Mouse (Mus musculus) kidney, postnatal 4 days (tissue): Measurements from ENCODE around the gene Ubiad1.

ENCODE experiments used
- DNase-seq, 2 experiments: peaks; one replicate each; pipeline ENCODE4 v3.0.0; 2021; ENCODE audit warnings: mixed read lengths in 2 of 2

The Ubiad1 gene

DNA sequence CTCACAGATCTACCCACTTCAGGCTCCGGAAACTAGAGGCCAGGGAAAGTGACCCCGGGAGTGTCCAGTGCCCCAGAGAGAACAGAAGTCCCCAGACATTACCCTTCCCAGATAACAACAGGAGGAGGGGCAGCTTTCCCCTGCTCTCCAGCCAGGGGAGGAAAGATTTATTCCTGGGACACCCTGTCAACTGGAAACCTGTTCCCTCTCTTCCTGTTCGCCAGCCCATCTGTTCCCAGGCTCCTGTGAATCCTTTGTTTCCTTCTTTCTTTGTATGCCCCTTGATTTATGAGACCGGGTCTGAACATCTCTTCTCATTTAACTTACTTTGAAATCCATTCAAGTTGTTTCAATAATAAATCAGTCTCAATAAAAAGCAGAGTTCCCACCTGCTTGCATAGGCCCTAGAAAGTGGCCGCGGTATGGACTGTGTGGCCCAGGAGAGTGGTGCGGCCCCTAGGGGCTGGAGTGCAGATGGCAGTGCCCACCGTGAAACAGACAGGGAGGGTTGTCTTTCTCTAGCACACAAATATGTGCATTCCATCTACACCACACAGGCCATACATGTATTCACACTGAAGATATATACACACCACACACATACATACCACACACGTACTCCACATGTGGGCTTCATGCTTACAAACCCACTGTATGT is 45.0 kb downstream of the Ubiad1 start:
- DNase-seq, result no peak

DNA sequence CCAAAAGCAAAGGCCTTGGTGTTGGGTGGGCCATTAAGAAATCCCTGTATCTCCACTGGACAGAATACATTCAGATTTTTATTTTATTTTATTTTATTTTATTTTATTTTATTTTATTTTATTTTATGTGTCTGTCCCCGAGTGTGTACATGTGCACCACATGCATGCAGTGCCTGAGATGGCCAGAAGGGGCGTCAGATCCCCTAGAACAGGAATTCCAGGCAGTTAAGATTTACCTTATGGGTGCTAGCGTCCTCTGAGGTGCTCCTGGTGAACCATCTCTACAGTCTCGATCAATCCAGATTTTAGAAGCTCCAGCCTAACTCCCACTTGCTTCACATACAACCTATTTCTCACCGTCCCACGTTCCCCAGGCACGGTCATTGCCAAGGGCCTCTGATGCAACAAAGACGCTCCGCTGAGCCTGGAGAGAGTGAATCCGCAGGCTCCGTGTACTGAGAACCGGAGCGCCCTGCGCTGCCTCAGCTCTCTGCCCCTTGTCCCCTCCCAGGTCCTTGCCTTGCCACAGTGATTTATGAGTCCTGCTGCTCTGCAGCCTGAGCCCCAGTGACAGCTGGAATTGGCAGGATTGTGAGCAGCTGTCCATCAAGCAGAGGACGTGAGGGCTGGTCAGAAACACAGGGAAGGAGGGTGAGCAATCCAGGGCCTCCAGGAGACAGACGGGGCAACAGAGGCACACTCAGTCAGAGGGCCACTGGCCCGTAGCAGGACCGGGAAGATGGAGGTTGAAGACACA is 46.9 kb downstream of the Ubiad1 start:
- no peak for DNase-seq

DNA sequence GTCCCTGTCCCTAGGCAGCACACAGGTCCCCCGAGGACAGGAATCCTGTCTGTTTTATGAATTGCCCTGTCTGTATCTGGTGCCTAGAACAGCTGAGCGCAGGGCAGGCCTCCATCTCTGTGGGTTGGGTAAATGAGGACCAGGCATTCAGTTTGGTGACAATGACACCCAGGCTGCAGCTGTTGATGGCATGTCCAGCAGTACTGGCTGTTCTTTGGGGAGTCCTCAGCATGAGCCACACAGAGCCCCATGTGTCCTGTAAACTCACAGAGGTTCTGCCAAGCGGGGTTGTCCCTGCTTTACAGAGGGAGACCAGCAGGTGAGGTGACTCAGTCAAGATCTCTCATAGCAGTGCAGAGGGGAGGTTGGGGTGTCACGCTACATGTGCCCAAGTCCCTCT is 47.5 kb downstream of the Ubiad1 start:
- no peak for DNase-seq

GRCm38 (mm10) chr4:148395875-148396274 is 48.7 kb downstream of the Ubiad1 start:
- no peak for DNase-seq

DNA sequence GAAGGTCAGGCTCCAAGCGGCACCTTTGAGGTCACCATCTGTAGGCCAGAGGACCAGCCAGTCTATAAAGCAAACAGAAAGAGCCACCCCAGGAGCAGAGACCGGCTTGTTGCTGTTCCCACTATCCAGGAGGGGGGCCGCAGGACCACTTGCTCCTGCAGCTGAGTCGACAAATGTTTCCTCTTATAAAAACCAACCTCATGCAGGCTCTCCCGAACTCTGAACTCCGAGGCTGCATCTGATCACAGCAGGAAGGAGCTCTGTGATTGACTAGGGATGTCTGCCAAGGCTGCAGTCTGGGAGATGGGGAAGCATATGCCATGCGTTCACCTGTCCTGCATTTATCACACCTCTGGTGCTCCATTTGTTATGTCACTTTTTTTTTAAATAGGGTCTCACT is 49.4 kb downstream of the Ubiad1 start:
- no peak for DNase-seq

DNA sequence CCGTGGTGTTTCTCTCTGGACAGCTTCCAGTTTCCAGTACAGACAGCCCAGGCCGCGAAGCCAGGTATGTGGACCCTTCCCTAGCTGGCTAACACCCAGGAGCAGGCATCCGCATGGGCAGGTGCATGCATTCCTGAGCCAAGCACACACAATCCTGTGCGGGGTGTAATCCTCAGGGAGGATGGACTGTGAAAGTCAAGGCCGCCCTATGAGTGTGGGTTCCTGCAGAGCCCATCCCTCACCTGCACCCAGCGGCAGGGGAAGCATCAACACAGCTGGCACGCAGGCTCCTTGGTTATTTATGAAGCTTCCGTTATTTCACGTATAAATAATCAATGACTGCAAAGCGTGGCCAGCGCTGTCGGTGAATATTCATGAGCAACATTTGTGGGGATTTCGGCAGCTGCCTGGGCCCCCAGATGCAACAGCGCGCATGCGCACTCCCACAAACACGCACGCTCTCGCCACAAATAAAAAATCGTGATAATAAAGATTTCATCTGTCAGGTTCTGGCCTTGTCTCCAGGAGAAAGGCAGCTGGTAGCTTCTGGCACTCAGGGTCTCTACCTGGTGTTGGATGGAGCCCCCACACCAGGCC is 52.8 kb downstream of the Ubiad1 start:
- no peak for DNase-seq

DNA sequence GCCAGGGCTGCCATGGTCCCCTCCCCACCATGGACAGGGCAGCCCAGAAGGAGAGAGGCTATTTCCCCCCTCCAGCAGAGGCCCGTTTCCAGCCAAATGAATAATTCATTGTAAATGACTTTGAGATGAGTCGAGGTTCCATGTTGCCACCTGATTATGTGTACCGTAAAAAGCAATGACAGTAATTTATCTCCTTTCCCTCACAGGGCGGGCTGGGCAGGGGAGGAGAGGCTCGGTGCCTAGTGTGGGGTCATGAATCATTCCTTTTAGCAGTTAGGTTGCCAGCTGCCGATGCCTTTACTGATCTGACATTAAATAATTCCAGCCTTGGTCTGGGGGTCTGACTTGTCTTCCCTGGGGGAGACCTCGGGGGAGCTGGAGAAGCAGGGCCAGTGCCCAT is 54.9 kb downstream of the Ubiad1 start:
- DNase-seq, result no peak

DNA sequence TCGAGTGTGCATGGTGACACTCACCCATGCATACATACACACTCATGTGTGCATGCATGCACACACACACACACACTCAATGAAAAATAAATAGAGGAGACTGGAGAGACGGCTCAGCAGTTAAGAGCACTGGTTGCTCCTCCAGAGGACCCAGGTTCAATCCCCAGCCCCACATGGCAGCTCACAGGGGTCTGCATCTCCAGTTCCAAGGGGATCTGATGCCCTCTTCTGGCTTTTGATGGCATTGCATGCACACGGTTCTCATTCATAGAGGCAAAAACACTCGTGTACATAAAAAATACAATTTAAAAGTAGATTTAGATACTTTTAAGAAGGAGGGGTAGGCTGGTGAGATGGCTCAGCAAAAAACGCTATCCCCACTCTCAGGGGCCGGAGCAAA is 55.5 kb downstream of the Ubiad1 start:
- no peak for DNase-seq

GRCm38 (mm10) chr4:148385269-148385668 is 59.3 kb downstream of the Ubiad1 start:
- no peak for DNase-seq
